Mouse (Mus musculus): ENCODE measurements around the gene Dmrtb1. TPM values are rescaled to one million over a fixed set of nuclear protein-coding genes. Genes with fewer than 3 reads are reported as not detected.
A peak's percentile ranks its signal among the peaks of the same experiment; 100 is the strongest.

Dmrtb1 gene
- polyA plus RNA-seq, 1 experiment from 2014 or later, result 0.12 TPM

GRCm38 (mm10) chr4:107716754-107717299 lies 32.8 kb upstream of the Dmrtb1 start:
- Histone ChIP-seq H3K4me1 (peaks cover 5% of the 10 kb centered on the region; the same call in 1 of the 2 replicates), H3K27me3 (no peaks in the 10 kb centered on the region), H3K4me3 (replicated peaks) (no peak overlapping the region), H3K27ac (replicated peaks) (no peak overlapping the region), H3K36me3 (no peaks in the 10 kb centered on the region), H3K9me3 (replicated peaks) (no peaks in the 10 kb centered on the region), H3K9ac (no peak overlapping the region), H3K4me2 (replicated peaks) (no peak overlapping the region)
- ATAC-seq (ENCODE audit: insufficient number of reproducible peaks, low FRiP score, low TSS enrichment, low read depth), result no peak
- 69% methylated on average over 9 of the region's 9 CpGs for WGBS

- H3K4me3 ChIP-seq (replicated peaks), result no peak overlapping the region
- no peaks in the 10 kb centered on the region for H3K27me3 ChIP-seq
- WGBS, result 70% methylated on average over 4 of the region's 4 CpGs
- no peaks in the 10 kb centered on the region for H3K9me3 ChIP-seq (replicated peaks)
- H3K4me1 ChIP-seq, result no peaks in the 10 kb centered on the region
- H3K9ac ChIP-seq, result no peak overlapping the region
- no peak overlapping the region for H3K27ac ChIP-seq (replicated peaks)
- H3K36me3 ChIP-seq, result no peaks in the 10 kb centered on the region
- ATAC-seq (ENCODE audit: insufficient number of reproducible peaks, low FRiP score, low TSS enrichment, low read depth), result peak; percentile 72
- no peak overlapping the region for H3K4me2 ChIP-seq (replicated peaks)
These were observed 22.9 kb upstream of the Dmrtb1 start for GRCm38 (mm10) chr4:107706884-107707283.

DNA sequence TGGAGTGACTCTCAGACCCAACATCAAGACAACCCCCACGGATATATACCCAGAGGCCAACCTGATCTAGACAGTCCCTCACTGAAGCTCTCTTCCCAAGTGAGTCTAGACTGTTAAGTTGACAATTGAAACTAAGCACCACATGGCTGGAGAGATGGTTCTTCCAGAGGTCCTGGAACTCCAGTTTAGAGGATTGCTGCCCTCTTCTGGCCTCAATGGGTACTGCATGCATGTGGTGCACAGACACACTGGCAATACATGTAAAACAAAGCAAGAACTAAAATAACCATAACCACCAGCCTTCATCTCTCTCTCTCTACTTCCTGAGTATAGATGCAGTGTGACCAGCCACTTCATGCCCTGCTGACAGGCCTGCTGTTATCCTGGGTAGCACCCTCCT lies 20.2 kb upstream of the Dmrtb1 start:
- Histone ChIP-seq H3K9me3 (replicated peaks) (no peaks in the 10 kb centered on the region), H3K4me3 (replicated peaks) (no peak overlapping the region), H3K9ac (no peak overlapping the region), H3K27ac (replicated peaks) (no peak overlapping the region), H3K27me3 (no peaks in the 10 kb centered on the region), H3K36me3 (no peaks in the 10 kb centered on the region), H3K4me2 (replicated peaks) (no peak overlapping the region), H3K4me1 (0 out of 2 replicates have a peak, but pooled peaks cover 4% of the 10 kb centered on the region)
- WGBS, result 82% methylated on average over 1 of the region's 1 CpGs
- no peak for ATAC-seq (ENCODE audit: insufficient number of reproducible peaks, low FRiP score, low TSS enrichment, low read depth)

DNA sequence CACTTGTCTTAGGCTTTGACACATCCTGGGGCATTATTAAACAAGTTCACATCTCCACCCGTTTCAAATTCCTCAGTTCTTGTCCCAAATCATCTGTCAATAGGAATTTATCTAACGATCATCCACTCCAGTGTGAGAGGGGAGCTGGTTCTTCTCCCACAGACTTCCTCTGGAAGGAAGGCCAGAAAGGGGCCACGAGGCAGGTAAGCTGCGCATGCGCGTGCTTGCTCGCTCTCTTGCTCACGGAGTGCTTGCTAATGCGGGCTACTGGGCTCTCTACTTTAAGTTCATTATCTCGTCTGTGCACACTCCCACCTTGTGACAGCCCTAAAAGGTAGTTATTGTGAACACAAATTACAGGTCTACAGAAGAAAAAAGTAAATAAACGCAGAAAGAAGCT lies 17.6 kb upstream of the Dmrtb1 start:
- no peaks in the 10 kb centered on the region for H3K27me3 ChIP-seq
- 59% methylated on average over 11 of the region's 11 CpGs for WGBS
- no peaks in the 10 kb centered on the region for H3K36me3 ChIP-seq
- H3K4me1 ChIP-seq, result 0 out of 2 replicates have a peak, but pooled peaks cover 4% of the 10 kb centered on the region
- H3K4me3 ChIP-seq (replicated peaks), result no peak overlapping the region
- no peak for ATAC-seq (ENCODE audit: insufficient number of reproducible peaks, low FRiP score, low TSS enrichment, low read depth)
- H3K4me2 ChIP-seq (replicated peaks), result no peak overlapping the region
- H3K27ac ChIP-seq (replicated peaks), result no peak overlapping the region
- no peak overlapping the region for H3K9ac ChIP-seq
- no peaks in the 10 kb centered on the region for H3K9me3 ChIP-seq (replicated peaks)

- H3K4me3 ChIP-seq (replicated peaks), result no peak overlapping the region
- 0 out of 2 replicates have a peak, but pooled peaks cover 4% of the 10 kb centered on the region for H3K4me1 ChIP-seq
- WGBS, result 26% methylated on average over 11 of the region's 11 CpGs
- H3K36me3 ChIP-seq, result no peaks in the 10 kb centered on the region
- no peak overlapping the region for H3K9ac ChIP-seq
- no peak for ATAC-seq (ENCODE audit: insufficient number of reproducible peaks, low FRiP score, low TSS enrichment, low read depth)
- H3K27me3 ChIP-seq, result no peaks in the 10 kb centered on the region
- H3K27ac ChIP-seq (replicated peaks), result no peak overlapping the region
- no peak overlapping the region for H3K4me2 ChIP-seq (replicated peaks)
- no peaks in the 10 kb centered on the region for H3K9me3 ChIP-seq (replicated peaks)
These were observed 17.1 kb upstream of the Dmrtb1 start for GRCm38 (mm10) chr4:107701116-107701515.

- H3K9ac ChIP-seq, result no peak overlapping the region
- H3K36me3 ChIP-seq, result no peaks in the 10 kb centered on the region
- no peak overlapping the region for H3K4me3 ChIP-seq (replicated peaks)
- H3K4me2 ChIP-seq (replicated peaks), result no peak overlapping the region
- no peaks in the 10 kb centered on the region for H3K9me3 ChIP-seq (replicated peaks)
- no peak for ATAC-seq (ENCODE audit: insufficient number of reproducible peaks, low FRiP score, low TSS enrichment, low read depth)
- no peaks in the 10 kb centered on the region for H3K27me3 ChIP-seq
- 0 out of 2 replicates have a peak, but pooled peaks cover 4% of the 10 kb centered on the region for H3K4me1 ChIP-seq
- WGBS, result 54% methylated on average over 9 of the region's 9 CpGs
- no peak overlapping the region for H3K27ac ChIP-seq (replicated peaks)
These were observed 15.2 kb upstream of the Dmrtb1 start for GRCm38 (mm10) chr4:107699271-107699670.

- no peak overlapping the region for H3K27ac ChIP-seq (replicated peaks)
- no peak overlapping the region for H3K9ac ChIP-seq
- no peaks in the 10 kb centered on the region for H3K9me3 ChIP-seq (replicated peaks)
- no peak overlapping the region for H3K4me3 ChIP-seq (replicated peaks)
- H3K4me1 ChIP-seq, result no peaks in the 10 kb centered on the region
- WGBS, result 51% methylated on average over 5 of the region's 5 CpGs
- no peak for ATAC-seq (ENCODE audit: insufficient number of reproducible peaks, low FRiP score, low TSS enrichment, low read depth)
- H3K27me3 ChIP-seq, result no peaks in the 10 kb centered on the region
- no peak overlapping the region for H3K4me2 ChIP-seq (replicated peaks)
- H3K36me3 ChIP-seq, result no peaks in the 10 kb centered on the region
These were observed 9.8 kb upstream of the Dmrtb1 start for GRCm38 (mm10) chr4:107693816-107694215.

DNA sequence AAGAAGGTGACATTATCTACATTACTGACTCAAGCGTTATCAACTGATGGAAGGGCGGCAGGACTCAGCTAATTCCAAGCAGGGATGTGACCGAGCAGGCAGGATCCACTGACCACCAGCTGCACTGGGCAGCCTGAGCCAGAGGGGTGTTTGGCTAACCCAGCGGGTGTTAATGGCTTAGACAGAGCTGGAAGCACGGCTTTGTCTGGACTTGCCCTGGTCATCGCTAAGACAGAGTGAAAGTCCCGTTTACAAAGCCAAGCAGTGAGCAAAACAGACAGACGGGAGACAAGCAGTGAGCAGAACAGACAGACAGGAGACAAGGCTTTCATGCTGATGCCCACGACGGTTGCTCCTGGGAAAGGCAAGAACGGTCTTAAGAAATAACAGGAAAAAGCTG lies 4.2 kb upstream of the Dmrtb1 start:
- Histone ChIP-seq H3K9me3 (replicated peaks) (no peaks in the 10 kb centered on the region), H3K9ac (no peak overlapping the region), H3K4me2 (replicated peaks) (no peak overlapping the region), H3K4me3 (replicated peaks) (no peak overlapping the region), H3K4me1 (0 out of 2 replicates have a peak, but pooled peaks cover 3% of the 10 kb centered on the region), H3K27me3 (no peaks in the 10 kb centered on the region), H3K27ac (replicated peaks) (no peak overlapping the region), H3K36me3 (no peaks in the 10 kb centered on the region)
- ATAC-seq (ENCODE audit: insufficient number of reproducible peaks, low FRiP score, low TSS enrichment, low read depth), result no peak
- WGBS, result 18% methylated on average over 11 of the region's 11 CpGs

- no peak for ATAC-seq (ENCODE audit: insufficient number of reproducible peaks, low FRiP score, low TSS enrichment, low read depth)
- no peaks in the 10 kb centered on the region for H3K9me3 ChIP-seq (replicated peaks)
- H3K4me3 ChIP-seq (replicated peaks), result no peak overlapping the region
- H3K9ac ChIP-seq, result no peak overlapping the region
- 26% methylated on average over 10 of the region's 12 CpGs for WGBS
- H3K4me2 ChIP-seq (replicated peaks), result no peak overlapping the region
- H3K4me1 ChIP-seq, result 0 out of 2 replicates have a peak, but pooled peaks cover 3% of the 10 kb centered on the region
- no peaks in the 10 kb centered on the region for H3K36me3 ChIP-seq
- no peak overlapping the region for H3K27ac ChIP-seq (replicated peaks)
- no peaks in the 10 kb centered on the region for H3K27me3 ChIP-seq
These were observed 3.1 kb upstream of the Dmrtb1 start for GRCm38 (mm10) chr4:107687127-107687526.

DNA sequence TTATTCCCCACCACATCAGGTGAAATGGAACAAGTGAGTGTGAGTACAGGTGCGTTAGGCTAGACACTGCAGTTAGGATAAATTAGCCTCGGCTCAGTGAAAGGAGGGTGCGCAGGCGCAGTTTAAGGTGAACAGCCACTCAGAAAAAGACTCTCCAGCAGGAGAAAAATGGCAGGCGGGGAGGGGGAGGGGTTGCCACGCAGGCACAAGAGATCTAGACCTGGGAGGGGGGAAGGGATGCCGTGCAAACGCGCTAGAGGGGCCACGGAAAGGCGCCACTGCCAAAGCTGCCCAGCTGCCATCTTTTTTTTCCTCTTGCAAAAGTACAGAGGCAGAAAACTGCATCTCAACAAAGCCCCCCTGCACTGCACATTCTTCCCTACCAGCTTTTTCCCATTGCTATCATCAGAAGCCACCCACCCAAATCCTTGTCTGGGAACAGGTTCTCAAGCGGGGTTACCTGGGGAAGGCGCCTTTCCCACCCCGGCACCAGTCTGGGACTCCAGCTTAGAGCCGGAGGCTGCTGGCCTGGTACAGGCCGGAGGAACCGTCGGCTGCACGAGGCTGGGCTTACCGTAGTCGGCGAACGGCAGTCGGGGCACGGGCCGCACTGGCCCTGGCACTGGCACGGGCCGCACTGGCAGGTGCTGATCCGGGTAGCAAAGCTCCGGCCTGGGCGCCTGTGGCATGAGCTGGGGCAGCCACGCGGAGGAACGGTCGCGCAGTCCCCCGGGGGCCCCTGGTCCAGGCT lies 849 bp downstream of the Dmrtb1 start:
- 85% methylated on average over 37 of the region's 37 CpGs for WGBS

DNA sequence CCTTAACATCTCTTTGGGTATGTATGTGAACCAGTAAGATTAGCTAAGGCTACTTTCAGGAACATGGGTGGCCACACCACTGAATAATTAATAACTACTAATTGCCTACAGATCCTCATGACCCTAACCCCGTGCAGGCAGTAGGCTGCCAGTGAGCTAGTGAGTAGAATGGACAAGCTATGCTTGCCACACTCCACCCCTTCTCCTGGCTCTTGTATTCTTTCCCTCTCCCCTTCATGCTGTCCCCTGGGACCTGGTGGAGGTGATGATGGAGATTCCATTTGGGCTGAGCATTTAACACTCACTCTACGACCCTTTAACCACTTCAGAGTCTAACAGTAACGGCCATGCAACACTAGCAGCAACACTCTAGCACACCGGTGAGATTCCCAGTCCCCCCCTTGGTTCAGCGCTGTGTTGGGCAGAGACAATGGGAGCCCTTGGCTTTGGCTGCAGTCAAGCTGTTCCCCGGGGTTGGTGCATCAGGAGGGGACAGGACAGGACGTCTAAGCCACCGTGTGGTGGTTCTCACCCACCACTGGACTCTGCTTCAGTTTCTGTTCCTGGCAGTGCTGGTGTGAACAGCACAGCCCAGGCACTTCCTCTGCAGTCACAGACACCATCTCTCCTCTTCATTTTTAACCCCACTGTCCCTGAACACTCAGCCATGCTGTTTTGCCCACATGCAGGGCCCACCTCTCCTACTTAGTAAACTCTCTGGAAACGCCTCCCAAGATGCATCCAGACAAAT lies 2.8 kb downstream of the Dmrtb1 start:
- Histone ChIP-seq H3K27me3 (no peaks in the 10 kb centered on the region), H3K4me2 (replicated peaks) (no peak overlapping the region), H3K9me3 (replicated peaks) (no peaks in the 10 kb centered on the region), H3K27ac (replicated peaks) (no peak overlapping the region), H3K4me3 (replicated peaks) (no peak overlapping the region), H3K36me3 (no peaks in the 10 kb centered on the region), H3K4me1 (no peaks in the 10 kb centered on the region), H3K9ac (no peak overlapping the region)
- ATAC-seq (ENCODE audit: insufficient number of reproducible peaks, low FRiP score, low TSS enrichment, low read depth), result no peak
- WGBS, result 60% methylated on average over 9 of the region's 9 CpGs

More for the DNA sequence above, 849 bp downstream of the Dmrtb1 start:
- Histone ChIP-seq H3K9ac (no peak overlapping the region), H3K36me3 (no peaks in the 10 kb centered on the region), H3K4me3 (replicated peaks) (no peak overlapping the region), H3K9me3 (replicated peaks) (no peaks in the 10 kb centered on the region), H3K4me1 (0 out of 2 replicates have a peak, but pooled peaks cover 2% of the 10 kb centered on the region), H3K27ac (replicated peaks) (no peak overlapping the region), H3K27me3 (no peaks in the 10 kb centered on the region), H3K4me2 (replicated peaks) (no peak overlapping the region)
- no peak for ATAC-seq (ENCODE audit: insufficient number of reproducible peaks, low FRiP score, low TSS enrichment, low read depth)
